Mouse (Mus musculus) adrenal gland, adult 8-10 months (tissue): ENCODE measurements around the gene Mrps9. TPM values are rescaled to one million over a fixed set of nuclear protein-coding genes. Genes with fewer than 3 reads are reported as not detected.
A peak's percentile ranks its signal among the peaks of the same experiment; 100 is the strongest.
"Not testable (repeated sequence)": the region's sequence is repeated elsewhere in the genome, so short reads cannot be mapped to it uniquely, and the experiment has no call there.

Source experiments
- DNase-seq: peaks from one replicate; pipeline ENCODE4 v3.0.0; 2022
- total RNA-seq, 4 experiments: library from RNA; stranded (reverse); gene quantifications; 2 replicates each; pipeline ENCODE4 v1.2.4; 2022

The Mrps9 gene
- total RNA-seq, result 10 to 100 TPM; 63.9 to 74.0 (median 69.5) TPM

DNA sequence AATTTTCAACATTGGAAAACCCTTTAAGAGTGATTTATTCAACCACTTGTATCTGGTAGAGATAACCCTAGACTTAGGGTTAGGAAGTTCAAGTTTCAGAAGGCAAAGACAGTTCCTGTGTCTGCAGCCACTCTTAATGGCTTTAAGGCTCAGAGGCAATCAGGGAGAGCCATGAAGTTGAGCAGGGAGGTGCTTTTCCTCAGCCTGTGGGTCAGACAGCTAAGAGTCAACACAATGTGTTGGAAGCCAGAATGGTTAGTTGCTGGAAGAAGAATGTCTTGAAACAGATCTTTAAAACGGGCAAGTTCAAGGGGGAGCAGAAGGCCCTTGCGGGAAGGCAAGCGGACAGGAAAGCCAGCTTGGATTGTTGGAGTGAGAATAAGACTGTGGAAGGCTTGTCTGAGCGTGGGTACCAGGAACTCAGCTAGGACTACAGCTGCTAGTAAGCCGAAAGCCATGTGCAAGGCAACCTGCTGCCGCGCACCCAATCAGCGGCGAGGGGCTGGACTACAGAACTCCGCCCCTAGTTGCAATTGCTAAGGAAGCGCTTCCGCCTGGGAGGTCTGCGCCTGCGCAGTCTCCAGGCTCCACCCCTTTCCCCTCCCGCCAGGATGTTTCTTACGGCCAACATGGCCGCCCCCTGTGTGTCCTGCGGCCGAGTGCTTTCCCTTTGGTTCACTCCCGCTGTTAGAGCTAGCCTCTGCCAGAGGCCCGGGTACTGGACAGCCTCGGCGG is at the start of gene Mrps9:
Gene Mrps9, plus strand, starts transcription at position 571 of the 735 bp plus-strand sequence.
- peak; percentile 96 for DNase-seq

DNA sequence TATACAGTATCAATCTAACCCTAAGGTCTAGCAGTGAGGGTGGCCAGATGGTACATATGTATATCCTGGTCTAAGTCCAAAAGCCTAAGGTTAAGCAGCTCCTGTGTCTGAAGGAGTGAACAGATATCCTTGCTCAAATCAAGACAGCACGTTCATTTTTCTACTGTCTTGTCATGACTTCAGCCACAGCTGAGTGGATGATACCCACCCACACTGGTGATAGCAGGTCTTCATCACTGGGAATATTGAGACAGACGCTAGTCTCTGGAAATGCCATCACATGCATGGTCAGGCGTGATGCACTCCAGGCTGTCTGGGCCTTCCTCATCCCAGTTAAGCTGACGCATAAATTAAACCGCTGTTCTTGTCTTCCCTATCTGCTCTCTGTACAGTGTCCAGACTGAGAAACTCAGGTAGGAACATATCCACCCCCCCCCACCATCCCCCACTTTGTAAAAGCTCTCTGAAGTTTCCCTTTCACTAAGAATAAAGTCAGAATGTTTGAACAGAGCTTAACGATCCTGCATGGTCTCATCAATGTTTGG is 37.7 kb upstream of the Mrps9 start:
- no peak for DNase-seq

- DNase-seq, result no peak
Measured at GRCm38 (mm10) chr1:42814798-42815619, 36.0 kb upstream of the Mrps9 start.

DNA sequence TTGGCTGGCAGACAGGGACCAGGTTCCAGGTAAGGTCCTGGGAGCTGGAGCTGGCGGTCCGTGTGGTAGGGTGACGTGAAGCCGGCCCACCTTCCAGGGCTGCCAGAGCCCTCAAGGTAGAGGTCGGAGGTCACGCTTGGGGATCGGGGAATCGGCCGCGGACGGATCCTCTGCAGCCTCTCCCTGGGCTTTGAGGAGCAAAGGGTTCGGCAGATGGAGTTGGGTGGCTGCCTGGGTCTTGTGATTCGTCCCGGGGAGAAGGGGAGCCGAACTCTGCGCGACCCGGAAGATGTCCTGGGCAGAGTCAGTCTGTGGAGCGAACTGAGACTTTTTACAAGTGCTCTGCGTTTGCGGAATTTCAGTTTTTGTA is 350 bp downstream of the Mrps9 start:
- no peak for DNase-seq

- no peak for DNase-seq
Measured at GRCm38 (mm10) chr1:42851810-42852209, 777 bp downstream of the Mrps9 start.

- no peak for DNase-seq
Measured at GRCm38 (mm10) chr1:42864719-42865250, 13.8 kb downstream of the Mrps9 start.

- no peak for DNase-seq
Measured at GRCm38 (mm10) chr1:42865336-42865939, 14.4 kb downstream of the Mrps9 start.

GRCm38 (mm10) chr1:42865986-42866385 is 15.0 kb downstream of the Mrps9 start:
- DNase-seq, result peak; percentile 54

DNA sequence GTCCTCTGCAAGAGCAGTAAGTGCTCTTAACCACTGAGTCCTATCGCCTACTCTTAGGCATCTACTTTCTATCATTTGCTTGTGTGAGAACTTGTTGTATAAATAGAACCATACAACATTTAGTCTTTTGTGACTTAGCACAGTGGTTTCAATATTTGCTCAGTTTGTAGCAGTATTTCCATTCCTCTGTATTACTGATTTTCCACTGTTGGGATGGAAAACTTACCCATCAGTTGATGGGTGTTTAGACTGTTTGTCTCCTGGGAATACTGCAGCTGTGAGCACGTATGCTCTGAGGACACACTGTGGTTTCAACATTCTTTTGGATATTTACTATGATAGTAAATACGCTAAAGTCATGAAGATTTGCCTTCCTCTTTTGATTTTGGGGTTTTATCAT is 16.2 kb downstream of the Mrps9 start:
- DNase-seq, result no peak

- DNase-seq, result no peak
Measured at GRCm38 (mm10) chr1:42874174-42874573, 23.1 kb downstream of the Mrps9 start.

GRCm38 (mm10) chr1:42875271-42875670 is 24.2 kb downstream of the Mrps9 start:
- no peak for DNase-seq

GRCm38 (mm10) chr1:42876463-42877093 is 25.5 kb downstream of the Mrps9 start:
- no peak for DNase-seq

DNA sequence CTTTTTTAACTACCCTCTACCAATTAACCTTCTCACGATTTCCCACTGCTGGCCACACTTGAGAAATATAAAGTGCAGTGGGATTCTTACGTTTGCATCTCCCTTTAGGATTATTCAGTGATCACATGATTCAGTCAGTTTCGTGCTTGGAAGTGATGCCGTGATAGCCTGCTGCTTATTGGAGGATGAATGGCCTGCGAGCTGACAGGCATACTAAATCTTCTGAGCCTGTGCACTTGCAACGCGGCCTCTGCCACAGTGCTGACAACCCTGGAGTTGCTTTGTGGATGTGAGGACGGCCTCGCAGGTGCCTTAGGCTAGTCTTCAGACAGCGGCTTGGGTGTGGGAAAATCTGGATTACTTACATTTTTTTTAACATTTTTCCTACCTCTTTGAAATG is 26.2 kb downstream of the Mrps9 start:
- no peak for DNase-seq

- DNase-seq, result no peak
Measured at GRCm38 (mm10) chr1:42878851-42879250, 27.8 kb downstream of the Mrps9 start.

GRCm38 (mm10) chr1:42882258-42882657 is 31.2 kb downstream of the Mrps9 start:
- no peak for DNase-seq

- DNase-seq, result not testable (repeated sequence)
Measured at GRCm38 (mm10) chr1:42883418-42883817, 32.4 kb downstream of the Mrps9 start.

DNA sequence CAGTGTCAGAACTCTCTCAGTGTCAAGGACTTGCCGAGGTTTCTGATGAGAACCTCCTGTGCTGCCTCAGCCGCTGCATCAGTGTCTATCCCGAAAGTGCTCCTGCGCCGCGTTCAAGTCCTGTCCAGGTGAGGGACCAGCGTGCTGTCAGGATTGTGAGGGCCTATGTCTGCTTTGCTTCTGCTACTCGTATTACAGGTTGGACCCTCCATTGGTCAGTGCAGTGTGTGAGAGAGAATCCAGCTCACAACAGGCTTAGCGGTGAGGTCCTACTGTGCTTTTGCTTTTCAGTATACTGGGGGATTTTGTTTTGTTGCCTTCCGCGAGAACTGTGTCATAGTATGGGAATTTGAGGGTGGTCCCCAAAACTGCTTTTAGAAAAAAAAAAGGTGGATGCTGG is 36.8 kb downstream of the Mrps9 start:
- no peak for DNase-seq

GRCm38 (mm10) chr1:42888541-42889349 is 37.7 kb downstream of the Mrps9 start:
- DNase-seq, result peak; percentile 30

GRCm38 (mm10) chr1:42889421-42889887 is 38.4 kb downstream of the Mrps9 start:
- DNase-seq, result no peak

GRCm38 (mm10) chr1:42894695-42895094 is 43.7 kb downstream of the Mrps9 start:
- no peak for DNase-seq

- DNase-seq, result no peak
Measured at GRCm38 (mm10) chr1:42905148-42905547, 54.1 kb downstream of the Mrps9 start.
